ENCODE assay signal across 8 mouse cellular contexts in genomic region chr3:110250839-110251700, GRCm38 (mm10). TPM values are rescaled to one million over a fixed set of nuclear protein-coding genes. Genes with fewer than 3 reads are reported as not detected.
DNase-seq lines count a peak whose midpoint lies in the region; ATAC-seq lines count a peak whose summit lies in the region.

Gene Prmt6, minus strand, starts transcription at chr3:110250998.

- peaks cover 17% of the 10 kb centered on the region for H3K4me1 ChIP-seq in hindbrain, embryonic 10.5 days (replicated peaks)
- peaks cover 14% of the 10 kb centered on the region; the same call in 1 of the 2 replicates for H3K4me1 ChIP-seq in lung, embryonic 15.5 days

- peak within 1 kb of the TSS; percentile 77 for H3K4me2 ChIP-seq in lung, embryonic 15.5 days

- peak within 1 kb of the TSS; percentile 89 for H3K4me3 ChIP-seq in hindbrain, embryonic 10.5 days
- peak within 1 kb of the TSS; percentile 97 for H3K4me3 ChIP-seq in lung, embryonic 15.5 days

- peak; percentile 93 for DNase-seq in R1 (ENCODE audit: low read depth, low spot score)
- DNase-seq in cerebellum, adult 9-11 months, result peak; percentile 91
- DNase-seq in hindbrain, embryonic 10.5 days (ENCODE audit: low spot score), result peak; percentile 91
- peak; percentile 71 for DNase-seq in layer of hippocampus, adult 9-10 months (ENCODE audit: low spot score)
- peak; percentile 76 for DNase-seq in retina, adult 2 months (ENCODE audit: low read depth, low spot score)
- DNase-seq in thymus, postnatal 36 days, result peak; percentile 89 to 91

- WGBS in hindbrain, embryonic 10.5 days, result 20% methylated on average over 38 of the region's 38 CpGs
- WGBS in lung, embryonic 15.5 days, result 18% methylated on average over 35 of the region's 38 CpGs

- H3K9me3 ChIP-seq in hindbrain, embryonic 10.5 days, result no peaks in the 10 kb centered on the region
- H3K9me3 ChIP-seq in lung, embryonic 15.5 days, result no peaks in the 10 kb centered on the region

- H3K9ac ChIP-seq in lung, embryonic 15.5 days, result peak within 1 kb of the TSS; percentile 98

- ATAC-seq in frontal cortex, adult (ENCODE audit: low TSS enrichment), result peak; percentile 95
- ATAC-seq in lung, embryonic 15.5 days (ENCODE audit: borderline replicate concordance, extremely low read depth, low FRiP score, low TSS enrichment), result peak; percentile 93

- H3K36me3 ChIP-seq in hindbrain, embryonic 10.5 days, result peaks cover 17% of the 10 kb centered on the region
- H3K36me3 ChIP-seq in lung, embryonic 15.5 days, result peaks cover 15% of the 10 kb centered on the region

- peak within 1 kb of the TSS; percentile 98 for H3K27ac ChIP-seq in hindbrain, embryonic 10.5 days
- peak within 1 kb of the TSS; percentile 92 for H3K27ac ChIP-seq in lung, embryonic 15.5 days

- no peaks in the 10 kb centered on the region for H3K27me3 ChIP-seq in hindbrain, embryonic 10.5 days (ENCODE audit: insufficient read depth, poor library complexity, severe bottlenecking)
- no peaks in the 10 kb centered on the region for H3K27me3 ChIP-seq in lung, embryonic 15.5 days

RNA-seq across cellular contexts. Expression of gene Prmt6, which starts in this region (rescaled TPM):
- 28.7 and 30.5 TPM in 2 replicates for polyA plus RNA-seq in hindbrain, embryonic 10.5 days (2016; fragmentation: Nextera tagmentation; extraction: Ambion mirVana)
- 19.3 and 21.2 TPM in 2 replicates for polyA plus RNA-seq in lung, embryonic 15.5 days (2015; fragmentation: Nextera tagmentation; extraction: Ambion mirVana)

Comparison
In these comparisons a context has a peak if more than half of its experiments do, and no peak if none do; other contexts are left out.
1. Peak in every context shown above with its lines: DNase-seq, ATAC-seq, H3K4me3 ChIP-seq and H3K27ac ChIP-seq.